Mouse (Mus musculus) lung, adult 2 months (tissue): ENCODE measurements around the gene Fam234b.

Experiments used
- CTCF ChIP-seq: fragments of 200-500 bp; IDR thresholded peaks from 2 replicates; pipeline ENCODE4 v1.5.1; 2011; ENCODE audit warnings: mild to moderate bottlenecking, low read length, control low read depth; ENCODE audit not compliant: insufficient read depth
- POLR2A ChIP-seq: fragments of 200-500 bp; IDR thresholded peaks from 2 replicates; pipeline ENCODE4 v1.6.1; 2011; ENCODE audit warnings: low read depth, mild to moderate bottlenecking, control low read depth, low read length, borderline replicate concordance; ENCODE audit errors: extremely low read depth

DNA sequence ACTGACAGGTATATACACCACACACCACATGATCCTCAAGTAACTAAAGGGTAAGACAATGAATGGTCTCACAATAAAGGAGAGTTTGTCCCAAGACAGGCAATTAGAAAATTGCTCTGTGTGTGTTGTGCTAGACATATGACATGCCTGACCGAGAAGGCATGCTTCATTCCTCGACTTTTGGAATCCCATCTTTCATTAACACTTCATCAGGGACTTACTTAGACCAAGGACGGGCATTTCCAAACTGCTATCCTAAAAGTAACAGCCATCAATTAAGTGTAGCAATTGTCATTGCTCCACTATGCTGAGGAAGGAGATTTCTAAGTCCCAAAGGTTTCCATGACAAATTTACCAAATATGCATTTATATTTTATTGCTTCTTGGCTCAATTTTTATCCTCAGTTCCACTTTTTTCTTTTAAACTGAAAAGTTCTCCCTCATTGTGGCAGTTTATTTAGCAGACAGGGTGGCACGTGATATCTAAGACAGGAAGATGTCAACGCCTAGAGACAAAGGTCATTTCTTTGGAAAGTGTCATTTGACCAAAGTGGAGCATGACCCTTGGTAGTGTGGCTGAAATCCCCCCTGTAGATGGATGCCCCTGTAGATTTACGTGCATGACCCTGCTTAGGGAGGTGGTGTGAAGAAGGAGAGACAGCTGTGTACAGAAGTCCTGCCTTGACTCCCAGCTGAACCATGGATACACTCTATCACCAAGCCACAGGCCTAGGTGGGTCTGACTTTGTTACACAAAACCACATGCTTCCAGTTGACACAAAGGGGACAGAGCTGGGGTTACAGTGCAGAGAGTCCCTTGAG is 78.9 kb downstream of the Fam234b start:
- no peak for TF ChIP-seq POLR2A
- TF ChIP-seq CTCF, result no peak
